Mouse (Mus musculus) CH12.LX (cell line): ENCODE measurements around the gene Ndufb10. TPM values are rescaled to one million over a fixed set of nuclear protein-coding genes. Genes with fewer than 3 reads are reported as not detected.
A peak's percentile ranks its signal among the peaks of the same experiment; 100 is the strongest.

Experiments used
- DNase-seq: peaks from one replicate; pipeline ENCODE4 v3.0.0-alpha.2; 2013; ENCODE audit errors: extremely low read depth
- H3K27ac ChIP-seq: 2 replicates; pipeline ENCODE4 v1.5.1; 2012; ENCODE audit warnings: low read depth, mild to moderate bottlenecking, control low read depth, moderate library complexity; ENCODE audit not compliant: insufficient read depth
- H3K27me3 ChIP-seq: replicated peaks from 2 replicates; pipeline ENCODE3; 2012; ENCODE audit warnings: inconsistent platforms
- H3K36me3 ChIP-seq, 2 experiments: replicated peaks in 1 of 2; 2 replicates each; pipeline versions ENCODE3 to v1.6.1; 2012; ENCODE audit warnings: inconsistent platforms in 1 of 2, low read length in 1 of 2, mild to moderate bottlenecking in 1 of 2, mixed read lengths in 1 of 2, moderate library complexity in 1 of 2; ENCODE audit not compliant: control insufficient read depth in 1 of 2, insufficient read depth in 1 of 2
- H3K4me1 ChIP-seq, 2 experiments: 2 replicates each; pipeline ENCODE4 v1.6.1; 2012; ENCODE audit warnings: inconsistent platforms in 1 of 2, moderate library complexity in 1 of 2; ENCODE audit not compliant: insufficient read depth in 2 of 2, control insufficient read depth in 1 of 2
- H3K4me2 ChIP-seq: 2 replicates; pipeline ENCODE4 v1.6.1; 2012; ENCODE audit warnings: low read depth, mild to moderate bottlenecking, control low read depth; ENCODE audit not compliant: poor library complexity, insufficient read depth, severe bottlenecking
- H3K4me3 ChIP-seq, 3 experiments: fragments of 150-350 bp in 1 of 3; sonication (generic) in 1 of 3; replicated peaks in 1 of 3; 2 replicates each; pipeline versions ENCODE3 to v1.5.1; 2011 to 2012; ENCODE audit warnings: low read depth in 2 of 3, low read length in 2 of 3, mild to moderate bottlenecking in 2 of 3, moderate library complexity in 2 of 3, control low read depth in 1 of 3, improper control_type of control experiment in 1 of 3, inconsistent platforms in 1 of 3, mixed read lengths in 1 of 3; ENCODE audit not compliant: poor library complexity in 1 of 3
- H3K79me2 ChIP-seq: replicated peaks from 2 replicates; pipeline ENCODE4 v1.6.1; 2012; ENCODE audit warnings: mild to moderate bottlenecking, moderate library complexity; ENCODE audit not compliant: control insufficient read depth, poor library complexity, insufficient read depth, severe bottlenecking; ENCODE audit errors: extremely low read depth
- H3K9ac ChIP-seq: 2 replicates; pipeline ENCODE4 v1.6.1; 2012; ENCODE audit warnings: low read depth, mild to moderate bottlenecking, control low read depth, moderate library complexity; ENCODE audit not compliant: insufficient read depth
- H3K9me3 ChIP-seq: replicated peaks from 2 replicates; pipeline ENCODE3; 2012; ENCODE audit warnings: low read length, inconsistent platforms, mixed read lengths
- BHLHE40 ChIP-seq: IDR thresholded peaks from 2 replicates; pipeline ENCODE4 v1.6.1; 2011; ENCODE audit warnings: mild to moderate bottlenecking, low read depth, low read length, improper control_type of control experiment
- CHD2 ChIP-seq: IDR thresholded peaks from 2 replicates; pipeline ENCODE4 v1.6.1; 2011; ENCODE audit warnings: low read length, improper control_type of control experiment
- E2F4 ChIP-seq: IDR thresholded peaks from 2 replicates; pipeline ENCODE4 v1.6.1; 2011; ENCODE audit warnings: low read depth, low read length, improper control_type of control experiment; ENCODE audit not compliant: insufficient replicate concordance
- EP300 ChIP-seq: IDR thresholded peaks from 2 replicates; pipeline ENCODE4 v1.6.1; 2011; ENCODE audit warnings: low read length, improper control_type of control experiment
- GABPA ChIP-seq: IDR thresholded peaks from 2 replicates; pipeline ENCODE4 v1.6.1; 2012; ENCODE audit warnings: low read depth, low read length, improper control_type of control experiment, inconsistent platforms; ENCODE audit not compliant: insufficient replicate concordance
- HCFC1 ChIP-seq: IDR thresholded peaks from 2 replicates; pipeline ENCODE4 v1.6.1; 2012; ENCODE audit warnings: low read depth, mild to moderate bottlenecking, inconsistent platforms, low read length, improper control_type of control experiment
- JUND ChIP-seq: conservative IDR thresholded peaks from 2 replicates; pipeline ENCODE4 v1.6.1; 2011; ENCODE audit warnings: low read depth, low read length, improper control_type of control experiment
- KAT2A ChIP-seq: IDR thresholded peaks from 2 replicates; pipeline ENCODE4 v1.6.1; 2012; ENCODE audit warnings: low read length, improper control_type of control experiment, inconsistent platforms; ENCODE audit not compliant: insufficient replicate concordance
- MAFK ChIP-seq: IDR thresholded peaks from 2 replicates; pipeline ENCODE4 v1.6.1; 2011; ENCODE audit warnings: low read length, improper control_type of control experiment; ENCODE audit not compliant: insufficient replicate concordance
- MAZ ChIP-seq: IDR thresholded peaks from 2 replicates; pipeline ENCODE4 v1.6.1; 2012; ENCODE audit warnings: low read depth, mild to moderate bottlenecking, inconsistent platforms, low read length, improper control_type of control experiment, moderate library complexity
- MEF2A ChIP-seq: IDR thresholded peaks from 2 replicates; pipeline ENCODE4 v1.6.1; 2014; ENCODE audit warnings: low read depth, mild to moderate bottlenecking, inconsistent platforms, low read length, improper control_type of control experiment, borderline replicate concordance
- MXI1 ChIP-seq: IDR thresholded peaks from 2 replicates; pipeline ENCODE4 v1.6.1; 2011; ENCODE audit warnings: mild to moderate bottlenecking, low read depth, low read length, improper control_type of control experiment
- MYC ChIP-seq: IDR thresholded peaks from 2 replicates; pipeline ENCODE4 v1.6.1; 2011; ENCODE audit warnings: low read depth, mild to moderate bottlenecking, improper control_type of control experiment, low read length
- NELFE ChIP-seq: IDR thresholded peaks from 2 replicates; pipeline ENCODE4 v1.6.1; 2011; ENCODE audit warnings: low read depth, low read length, improper control_type of control experiment
- POLR2A ChIP-seq: IDR thresholded peaks from 2 replicates; pipeline ENCODE4 v1.6.1; 2011; ENCODE audit warnings: low read depth, mild to moderate bottlenecking, improper control_type of control experiment, low read length
- RAD21 ChIP-seq: IDR thresholded peaks from 2 replicates; pipeline ENCODE4 v1.6.1; 2011; ENCODE audit warnings: low read depth, mild to moderate bottlenecking, low read length, improper control_type of control experiment, moderate library complexity
- SIN3A ChIP-seq: IDR thresholded peaks from 2 replicates; pipeline ENCODE4 v1.6.1; 2012; ENCODE audit warnings: low read length, improper control_type of control experiment, inconsistent platforms
- TBP ChIP-seq: conservative IDR thresholded peaks from 2 replicates; pipeline ENCODE4 v1.6.1; 2011; ENCODE audit warnings: low read depth, low read length, improper control_type of control experiment
- TCF12 ChIP-seq: IDR thresholded peaks from 2 replicates; pipeline ENCODE4 v1.6.1; 2014; ENCODE audit warnings: low read depth, mild to moderate bottlenecking, inconsistent platforms, low read length, improper control_type of control experiment
- UBTF ChIP-seq: IDR thresholded peaks from 2 replicates; pipeline ENCODE4 v1.6.1; 2012; ENCODE audit warnings: low read depth, mild to moderate bottlenecking, inconsistent platforms, low read length, improper control_type of control experiment, moderate library complexity
- ZKSCAN1 ChIP-seq: IDR thresholded peaks from 2 replicates; pipeline ENCODE4 v1.6.1; 2012; ENCODE audit warnings: low read depth, inconsistent platforms, low read length, improper control_type of control experiment, borderline replicate concordance
- ZMIZ1 ChIP-seq: IDR thresholded peaks from 2 replicates; pipeline ENCODE4 v1.6.1; 2012; ENCODE audit warnings: low read depth, mild to moderate bottlenecking, inconsistent platforms, low read length, improper control_type of control experiment
- ZNF384 ChIP-seq: IDR thresholded peaks from 2 replicates; pipeline ENCODE4 v1.6.1; 2012; ENCODE audit warnings: low read depth, low read length, improper control_type of control experiment, inconsistent platforms
- dilution Hi-C: fragments of 300-500 bp; cut with MboI; formaldehyde crosslinking; loops from 2 replicates; pipeline ENCODE4 v1.14.3; 2020; ENCODE audit warnings: low sequenced_read_pairs; ENCODE audit not compliant: extremely low pct_unique_long_range_greater_than_20kb, extremely low pct_ligation_motif_present
- in situ Hi-C: fragments of 300-500 bp; cut with MboI; formaldehyde crosslinking; loops from 3 replicates; pipeline ENCODE4 v1.14.3; 2019; ENCODE audit warnings: low sequenced_read_pairs, low pct_ligation_motif_present, low pct_unique_long_range_greater_than_20kb, mixed read lengths
- polyA plus RNA-seq: library from polyadenylated mRNA; unstranded; fragments of >175 nt; gene quantifications from 2 replicates; pipeline ENCODE4 v1.2.1, GENCODE M21; 2012; ENCODE audit warnings: low read depth; ENCODE audit not compliant: insufficient read length
- total RNA-seq, 2 experiments: library from RNA; depleted of rRNA; stranded (reverse); fragments of 300-350 nt in 1 of 2; fragments of >200 nt in 1 of 2; gene quantifications; 2 replicates each; pipeline ENCODE4 v1.2.3; 2012 to 2014

Ndufb10 gene
- total and polyA plus RNA-seq, 3 experiments, result 136 to 207 (median 188) TPM

DNA sequence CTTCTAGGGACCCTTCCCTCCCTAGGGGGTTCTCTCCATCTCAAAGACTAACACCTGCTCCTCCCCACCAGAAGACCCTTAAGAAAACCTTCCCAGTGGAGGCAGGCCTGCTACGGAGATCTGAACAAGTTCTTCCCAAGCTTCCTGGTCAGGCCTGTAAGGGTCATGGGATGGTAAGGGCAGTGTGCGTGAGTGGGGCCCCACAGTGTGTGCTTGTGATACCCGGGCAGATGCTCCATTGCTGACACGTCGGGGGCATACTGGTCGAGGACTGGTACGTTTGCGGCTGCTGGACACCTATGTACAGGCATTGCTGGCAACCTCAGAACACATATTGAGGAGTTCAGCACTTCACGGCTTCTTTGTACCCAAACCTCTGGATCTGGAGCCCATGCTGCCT is 25.6 kb downstream of the Ndufb10 start:
- Histone ChIP-seq H3K27me3 (no peaks in the 10 kb centered on the region), H3K9me3 (no peaks in the 10 kb centered on the region), H3K9ac (no peak overlapping the region), H3K36me3 (peaks cover 37 to 54% of the 10 kb centered on the region in 2 experiments), H3K4me3 (no peak overlapping the region), H3K79me2 (no peaks in the 10 kb centered on the region), H3K4me1 (peaks cover 6 to 45% of the 10 kb centered on the region in 2 experiments), H3K4me2 (no peak overlapping the region), H3K27ac (no peak overlapping the region)
- TF ChIP-seq POLR2A, result no peak
- no peak for TF ChIP-seq EP300
- no peak for TF ChIP-seq JUND
- TF ChIP-seq E2F4, result no peak
- TF ChIP-seq ZNF384, result no peak
- no peak for TF ChIP-seq MEF2A
- TF ChIP-seq KAT2A, result no peak
- no peak for TF ChIP-seq BHLHE40
- TF ChIP-seq MAFK, result no peak
- TF ChIP-seq SIN3A, result no peak
- DNase-seq, result no peak
- dilution Hi-C loops (no loop called here), in situ Hi-C loops (no loop called here)

- H3K36me3 ChIP-seq, result peaks cover 40 to 55% of the 10 kb centered on the region in 2 experiments
- no peak overlapping the region for H3K4me2 ChIP-seq
- no peaks in the 10 kb centered on the region for H3K79me2 ChIP-seq
- H3K27me3 ChIP-seq, result no peaks in the 10 kb centered on the region
- H3K4me1 ChIP-seq, result peaks cover 6 to 48% of the 10 kb centered on the region in 2 experiments
- no peaks in the 10 kb centered on the region for H3K9me3 ChIP-seq
- no peak overlapping the region for H3K27ac ChIP-seq
- H3K4me3 ChIP-seq, result no peak overlapping the region
- DNase-seq, result no peak
- TF ChIP-seq SIN3A (no peak), CHD2 (0 out of 2 replicates have a peak, but pooled peaks have one; percentile 17)
- no peak overlapping the region for H3K9ac ChIP-seq
- in situ Hi-C loops (no loop called here), dilution Hi-C loops (no loop called here)
These were observed 26.3 kb downstream of the Ndufb10 start for GRCm38 (mm10) chr17:24697985-24698384.

GRCm38 (mm10) chr17:24696011-24696697 is 28.1 kb downstream of the Ndufb10 start, which contains the start of the genes Gfer and Noxo1:
Gene Gfer, minus strand, starts transcription at chr17:24696156.
Gene Noxo1, plus strand, starts transcription at chr17:24696234.
- Histone ChIP-seq H3K9ac (peak within 1 kb of the TSS; percentile 72), H3K79me2 (no peaks in the 10 kb centered on the region), H3K4me1 (peaks cover 11 to 53% of the 10 kb centered on the region in 2 experiments), H3K27me3 (no peaks in the 10 kb centered on the region), H3K4me3 (peak within 1 kb of the TSS; percentile 79 to 87 (median 85)), H3K9me3 (no peaks in the 10 kb centered on the region), H3K4me2 (peak within 1 kb of the TSS; percentile 70), H3K27ac (peak within 1 kb of the TSS; percentile 41), H3K36me3 (peaks cover 25 to 46% of the 10 kb centered on the region in 2 experiments)
- peak; percentile 72 for DNase-seq
- dilution Hi-C loops (no loop called here), in situ Hi-C loops (no loop called here)
- TF ChIP-seq BHLHE40 (peak; percentile 74), RAD21 (no peak; the same call in 1 of the 2 replicates), ZMIZ1 (peak; percentile 61; the same call in 1 of the 2 replicates), POLR2A (peak; percentile 84), SIN3A (peak; percentile 57), MAZ (no peak), TCF12 (peak; percentile 75), NELFE (0 out of 2 replicates have a peak, but pooled peaks have one; percentile 44), ZKSCAN1 (no peak), MAFK (no peak), MXI1 (peak; percentile 85), MYC (peak; percentile 31; the same call in 1 of the 2 replicates), CHD2 (no peak), GABPA (no peak), EP300 (no peak), HCFC1 (peak; percentile 10; the same call in 1 of the 2 replicates), UBTF (no peak), TBP (no peak)
